Comparison of ENCODE assay signal across 15 mouse cellular contexts in the genomic region with DNA sequence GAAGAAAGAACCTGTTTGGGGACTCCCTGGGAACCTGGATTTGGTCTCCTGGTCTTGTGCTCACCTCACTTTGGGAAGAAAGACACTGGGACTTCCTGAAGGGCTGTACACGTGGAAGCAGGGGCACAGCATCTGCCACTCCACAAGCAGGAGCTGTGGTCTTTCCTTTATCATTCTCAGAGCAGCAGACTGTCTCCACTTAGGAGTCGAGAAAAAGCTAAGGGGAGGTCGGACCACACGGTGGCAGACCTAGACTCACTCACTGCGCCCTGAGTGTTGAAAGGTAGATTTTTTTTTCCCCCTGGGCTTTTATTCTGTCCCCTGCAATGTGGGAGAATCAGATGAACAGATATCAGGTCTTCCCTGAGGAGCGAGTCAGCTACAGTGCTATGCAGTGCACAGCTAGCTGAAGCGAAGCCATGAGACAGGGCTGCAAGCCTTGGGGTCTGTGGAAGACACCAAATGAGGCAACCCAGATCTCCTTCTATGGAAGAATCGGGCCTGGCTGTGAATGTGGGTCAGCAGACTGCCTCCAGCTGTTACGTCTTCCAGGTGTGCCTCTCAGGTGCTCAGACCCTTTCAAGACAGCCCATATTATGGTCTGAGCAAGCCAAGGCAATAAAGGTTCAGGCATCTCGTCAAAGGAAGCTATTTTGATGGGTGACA.
"Had no signal": no experiment of that assay in that cellular context is flagged by ENCODE, and none has a peak within 500 bp of the region (broad histone marks: within the 10 kb centered on the region; RNA-seq: fewer than 3 reads in every experiment).

No protein-coding gene starts in this region.

- ATAC-seq: intestine, embryonic 15.5 days; lung, postnatal 0 days; midbrain, embryonic 16.5 days had no signal

- H3K4me1 ChIP-seq: liver, embryonic 13.5 days; midbrain, embryonic 10.5 days had no signal

- H3K27ac ChIP-seq: intestine, embryonic 15.5 days; kidney, embryonic 15.5 days; limb, embryonic 15.5 days; liver, embryonic 13.5 days; midbrain, embryonic 10.5 days had no signal

- H3K4me3 ChIP-seq: intestine, embryonic 15.5 days; kidney, embryonic 15.5 days; limb, embryonic 15.5 days; liver, embryonic 13.5 days; midbrain, embryonic 10.5 days had no signal

- DNase-seq: kidney, adult 2 months; kidney, postnatal 14 days; left cerebral cortex, postnatal 4 days; liver, embryonic 13.5 days; lung, adult 18-20 months; retina, postnatal 1 day; right cerebral cortex, postnatal 4 days; thymus, adult 18-20 months; thymus, postnatal 25 days had no signal

- H3K9me3 ChIP-seq: intestine, embryonic 15.5 days; kidney, embryonic 15.5 days; limb, embryonic 15.5 days; liver, embryonic 13.5 days; midbrain, embryonic 10.5 days had no signal

- H3K36me3 ChIP-seq: intestine, embryonic 15.5 days; kidney, embryonic 15.5 days; limb, embryonic 15.5 days; liver, embryonic 13.5 days; midbrain, embryonic 10.5 days had no signal

- H3K4me2 ChIP-seq: intestine, embryonic 15.5 days; kidney, embryonic 15.5 days; limb, embryonic 15.5 days; liver, embryonic 13.5 days had no signal

- H3K27me3 ChIP-seq: intestine, embryonic 15.5 days; kidney, embryonic 15.5 days; limb, embryonic 15.5 days; liver, embryonic 13.5 days had no signal

- H3K9ac ChIP-seq: intestine, embryonic 15.5 days; kidney, embryonic 15.5 days; limb, embryonic 15.5 days; liver, embryonic 13.5 days had no signal
